Mouse (Mus musculus) gastrocnemius, adult 8-10 months (tissue): Measurements from ENCODE around the gene Chrm3. TPM values are rescaled to one million over a fixed set of nuclear protein-coding genes. Genes with fewer than 3 reads are reported as not detected.

Experiments used
- microRNA-seq: library from miRNA; unstranded; fragments of <30 nt; microRNA quantifications from one replicate; pipeline ENCODE4 v1.2.0, GENCODE M21; 2022
- total RNA-seq, 4 experiments: library from RNA; stranded (reverse); gene quantifications; 2 replicates each; pipeline ENCODE4 v1.2.4; 2022

Chrm3 gene
- total RNA-seq, 4 experiments from 2014 or later: 0.15 to 0.86 (median 0.33) TPM

Small RNA genes within 50 kb of the gene (microRNA-seq; reads per million reads assigned to microRNA genes)
- gene Gm24187: not detected
